ENCODE assay signal across 9 mouse cellular contexts in the genomic region with DNA sequence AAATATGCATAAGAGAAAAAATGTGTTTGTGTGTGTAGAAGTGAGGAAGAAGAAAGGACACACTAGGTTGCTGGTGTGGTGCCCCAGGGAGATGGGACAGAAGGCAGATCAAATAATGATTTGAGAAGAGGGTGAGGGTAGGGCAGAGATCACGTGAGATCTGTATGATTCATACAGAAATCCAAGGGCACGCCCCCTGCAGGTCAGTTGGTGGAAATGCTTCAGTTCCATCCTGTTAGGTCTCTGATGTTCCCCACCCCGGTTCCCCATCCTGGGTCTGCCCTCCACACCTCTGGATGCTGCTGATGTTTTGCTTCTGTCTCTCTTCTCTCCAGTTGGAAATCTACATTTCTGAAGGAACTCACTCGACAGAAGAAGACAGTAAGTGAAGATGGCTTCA. TPM values are rescaled to one million over a fixed set of nuclear protein-coding genes. Genes with fewer than 3 reads are reported as not detected.
DNase-seq lines count a peak whose midpoint lies in the region; ATAC-seq and TF ChIP-seq lines count a peak whose summit lies in the region.
"Had no signal": no experiment of that assay in that cellular context is flagged by ENCODE, and none has a peak within 500 bp of the region (broad histone marks: within the 10 kb centered on the region; RNA-seq: fewer than 3 reads in every experiment).

No protein-coding gene starts in this region.

- peak; percentile 51; the same call in 1 of the 2 replicates for TF ChIP-seq CTCF in G1E (IDR thresholded peaks at IDR 0.05; ENCODE audit: low read depth, low read length)

- no peak for ATAC-seq in G1E (ENCODE audit: extremely low read depth, insufficient number of reproducible peaks, low FRiP score, poor library complexity, severe bottlenecking)

- intact Hi-C loops in heart, postnatal 25 days (cut with DNase I), result no loop called here
- intact Hi-C loops in gastrocnemius, postnatal 36 days (cut with DNase I), result loop anchor here (10.0 kb wide), 1 partner anchor 369 kb away; no protein-coding TSS in a partner anchor

- H3K27ac ChIP-seq in heart, embryonic 10.5 days, result no peak overlapping the region
- H3K27ac ChIP-seq: limb, embryonic 12.5 days had no signal

- peaks cover 88% of the 10 kb centered on the region for H3K36me3 ChIP-seq in heart, embryonic 10.5 days
- peaks cover 92% of the 10 kb centered on the region for H3K36me3 ChIP-seq in G1E (replicated peaks)

- H3K4me3 ChIP-seq in heart, embryonic 10.5 days, result no peak overlapping the region
- H3K4me3 ChIP-seq in G1E (ENCODE audit: low read depth, low read length), result no peak overlapping the region
- H3K4me3 ChIP-seq: limb, embryonic 12.5 days had no signal

- no peaks in the 10 kb centered on the region for H3K4me1 ChIP-seq in heart, embryonic 10.5 days
- H3K4me1 ChIP-seq in G1E (ENCODE audit: insufficient read depth, low read depth, low read length), result peaks cover 31% of the 10 kb centered on the region
- H3K4me1 ChIP-seq: limb, embryonic 12.5 days had no signal

- WGBS in heart, embryonic 10.5 days, result 52% methylated on average over 4 of the region's 4 CpGs

- no peaks in the 10 kb centered on the region for H3K9me3 ChIP-seq in heart, embryonic 10.5 days
- H3K9me3 ChIP-seq in G1E (replicated peaks), result no peaks in the 10 kb centered on the region
- H3K9me3 ChIP-seq: limb, embryonic 12.5 days had no signal

- no peaks in the 10 kb centered on the region for H3K27me3 ChIP-seq in heart, embryonic 10.5 days (ENCODE audit: insufficient read depth, poor library complexity, severe bottlenecking)
- no peaks in the 10 kb centered on the region for H3K27me3 ChIP-seq in G1E (ENCODE audit: insufficient read depth, low read length)
- H3K27me3 ChIP-seq: limb, embryonic 12.5 days had no signal

- peak; percentile 69 for DNase-seq in heart, embryonic 10.5 days (ENCODE audit: low spot score)
- no peak for DNase-seq in heart, postnatal 25 days (ENCODE audit: low spot score)
- peak; percentile 27 for DNase-seq in 3T3-L1 (ENCODE audit: low read depth, low spot score)
- no peak for DNase-seq in G1E (ENCODE audit: low spot score)
- peak; percentile 21 for DNase-seq in lung, postnatal 10 days
- no peak for DNase-seq in gastrocnemius, postnatal 36 days
- DNase-seq in ovary, postnatal 36 days (ENCODE audit: low spot score), result no peak
- DNase-seq in heart, adult 11 months, result no peak

RNA-seq across cellular contexts. Expression of gene Ciao2a, which starts 9.6 kb away (rescaled TPM):
- polyA plus RNA-seq in heart, embryonic 10.5 days (2016; fragmentation: Nextera tagmentation; extraction: Ambion mirVana), result 174 TPM in 2 replicates
- total RNA-seq in heart, postnatal 25 days (2021), result 10 to 100 TPM; 62.4 to 64.9 TPM
- total RNA-seq in G1E (2014; fragmentation: Nextera tagmentation) (176 and 189 TPM in 2 replicates), G1E (2017) (258 and 270 TPM in 2 replicates)
- 15.9 and 30.0 TPM in 2 replicates for polyA plus RNA-seq in G1E (2012)
- 10 to 100 TPM; 39.9 to 43.3 TPM for total RNA-seq in gastrocnemius, postnatal 36 days (2021)

RNA-seq across cellular contexts. Expression of gene Snx1, which starts 9.6 kb away (rescaled TPM):
- 81.9 and 101 TPM in 2 replicates for polyA plus RNA-seq in heart, embryonic 10.5 days (2016; fragmentation: Nextera tagmentation; extraction: Ambion mirVana)
- 10 to 100 TPM; 27.6 to 30.4 TPM for total RNA-seq in heart, postnatal 25 days (2021)
- 71.3 and 81.1 TPM in 2 replicates for total RNA-seq in G1E (2014; fragmentation: Nextera tagmentation)
- total RNA-seq in G1E (2017), result 230 and 242 TPM in 2 replicates
- 227 and 276 TPM in 2 replicates for polyA plus RNA-seq in G1E (2012)
- 10 to 100 TPM; 12.6 to 12.7 TPM for total RNA-seq in gastrocnemius, postnatal 36 days (2021)

RNA-seq across cellular contexts. Expression of gene Dapk2, which starts 22.1 kb away (rescaled TPM):
- 7.8 and 8.5 TPM in 2 replicates for polyA plus RNA-seq in heart, embryonic 10.5 days (2016; fragmentation: Nextera tagmentation; extraction: Ambion mirVana)
- 1 to 10 TPM; 5.3 TPM for total RNA-seq in heart, postnatal 25 days (2021)
- total RNA-seq in G1E (2014; fragmentation: Nextera tagmentation), result 7.5 and 9.7 TPM in 2 replicates
- total RNA-seq in G1E (2017), result 24.4 TPM in 2 replicates
- 9.8 and 10.3 TPM in 2 replicates for polyA plus RNA-seq in G1E (2012)
- total RNA-seq in gastrocnemius, postnatal 36 days (2021), result 10 to 100 TPM; 21.6 to 24.0 TPM

Comparison
In these comparisons a context has a peak if more than half of its experiments do, and no peak if none do; other contexts are left out.
1. DNase-seq: peak in heart, embryonic 10.5 days (single experiment), 3T3-L1 (single experiment) and lung, postnatal 10 days (single experiment); none in heart, postnatal 25 days (single experiment), G1E (single experiment), gastrocnemius, postnatal 36 days (0 of 2), ovary, postnatal 36 days (single experiment) and heart, adult 11 months (single experiment).